Mouse (Mus musculus): ENCODE results near the gene Junb. TPM values are rescaled to one million over a fixed set of nuclear protein-coding genes. Genes with fewer than 3 reads are reported as not detected.

Gene Junb
- polyA plus RNA-seq, 1 experiment = 19.0 TPM

- TF ChIP-seq EP300 (IDR thresholded peaks at IDR 0.05; ENCODE audit: insufficient read depth, low read depth, low read length) (no peak), CTCF (IDR thresholded peaks at IDR 0.05; ENCODE audit: low read depth, low read length) (no peak)
- H3K27me3 ChIP-seq (ENCODE audit: control insufficient read depth, insufficient read depth, low read length, poor library complexity, severe bottlenecking) = no peaks in the 10 kb centered on the region
- peaks cover 19% of the 10 kb centered on the region for H3K36me3 ChIP-seq (ENCODE audit: control insufficient read depth, insufficient read depth, low read length, poor library complexity, severe bottlenecking)
- peak overlapping the region; percentile 5 for H3K27ac ChIP-seq (ENCODE audit: insufficient read depth, low read length)
- H3K4me1 ChIP-seq (ENCODE audit: control insufficient read depth, insufficient read depth, low read length) = peaks cover 4% of the 10 kb centered on the region
- H3K9me3 ChIP-seq (replicated peaks; ENCODE audit: control insufficient read depth, insufficient read depth, low read length, poor library complexity, severe bottlenecking) = no peaks in the 10 kb centered on the region
- no peak overlapping the region; the same call in 1 of the 2 replicates for H3K9ac ChIP-seq (ENCODE audit: low read depth, poor library complexity, severe bottlenecking)
- 0 out of 2 replicates have a peak overlapping the region, but pooled peaks have one; percentile 0 for H3K4me3 ChIP-seq (ENCODE audit: low read depth, low read length)
These were observed 10.8 kb downstream of the Junb start for GRCm38 (mm10) chr8:84967532-84968304.

GRCm38 (mm10) chr8:84966603-84967002 lies 11.9 kb downstream of the Junb start:
- peak overlapping the region; percentile 90 for H3K27ac ChIP-seq (ENCODE audit: insufficient read depth, low read length)
- H3K4me3 ChIP-seq (ENCODE audit: low read depth, low read length) = peak overlapping the region; percentile 18
- H3K27me3 ChIP-seq (ENCODE audit: control insufficient read depth, insufficient read depth, low read length, poor library complexity, severe bottlenecking) = no peaks in the 10 kb centered on the region
- peak overlapping the region; percentile 45 for H3K9ac ChIP-seq (ENCODE audit: low read depth, poor library complexity, severe bottlenecking)
- peaks cover 24% of the 10 kb centered on the region for H3K36me3 ChIP-seq (ENCODE audit: control insufficient read depth, insufficient read depth, low read length, poor library complexity, severe bottlenecking)
- no peaks in the 10 kb centered on the region for H3K9me3 ChIP-seq (replicated peaks; ENCODE audit: control insufficient read depth, insufficient read depth, low read length, poor library complexity, severe bottlenecking)
- TF ChIP-seq CTCF (IDR thresholded peaks at IDR 0.05; ENCODE audit: low read depth, low read length) (no peak), EP300 (IDR thresholded peaks at IDR 0.05; ENCODE audit: insufficient read depth, low read depth, low read length) (no peak), POLR2A (IDR thresholded peaks at IDR 0.05; ENCODE audit: insufficient read depth, low read length) (no peak)
- H3K4me1 ChIP-seq (ENCODE audit: control insufficient read depth, insufficient read depth, low read length) = peaks cover 4% of the 10 kb centered on the region

- H3K4me1 ChIP-seq (ENCODE audit: control insufficient read depth, insufficient read depth, low read length) = peaks cover 4% of the 10 kb centered on the region
These were observed 12.7 kb downstream of the Junb start for GRCm38 (mm10) chr8:84965731-84966291.

GRCm38 (mm10) chr8:84963952-84964351 lies 14.6 kb downstream of the Junb start:
- H3K4me1 ChIP-seq (ENCODE audit: control insufficient read depth, insufficient read depth, low read length) = peaks cover 4% of the 10 kb centered on the region
- H3K9ac ChIP-seq (ENCODE audit: low read depth, poor library complexity, severe bottlenecking) = no peak overlapping the region
- TF ChIP-seq EP300 (IDR thresholded peaks at IDR 0.05; ENCODE audit: insufficient read depth, low read depth, low read length) = no peak
- no peak for TF ChIP-seq POLR2A (IDR thresholded peaks at IDR 0.05; ENCODE audit: insufficient read depth, low read length)
- TF ChIP-seq CTCF (IDR thresholded peaks at IDR 0.05; ENCODE audit: low read depth, low read length) = no peak
- H3K27ac ChIP-seq (ENCODE audit: insufficient read depth, low read length) = no peak overlapping the region
- no peaks in the 10 kb centered on the region for H3K27me3 ChIP-seq (ENCODE audit: control insufficient read depth, insufficient read depth, low read length, poor library complexity, severe bottlenecking)
- no peaks in the 10 kb centered on the region for H3K9me3 ChIP-seq (replicated peaks; ENCODE audit: control insufficient read depth, insufficient read depth, low read length, poor library complexity, severe bottlenecking)
- peaks cover 32% of the 10 kb centered on the region for H3K36me3 ChIP-seq (ENCODE audit: control insufficient read depth, insufficient read depth, low read length, poor library complexity, severe bottlenecking)
- H3K4me3 ChIP-seq (ENCODE audit: low read depth, low read length) = no peak overlapping the region

More at GRCm38 (mm10) chr8:84965731-84966291, 12.7 kb downstream of the Junb start:
- no peaks in the 10 kb centered on the region for H3K9me3 ChIP-seq (replicated peaks; ENCODE audit: control insufficient read depth, insufficient read depth, low read length, poor library complexity, severe bottlenecking)
- H3K27me3 ChIP-seq (ENCODE audit: control insufficient read depth, insufficient read depth, low read length, poor library complexity, severe bottlenecking) = no peaks in the 10 kb centered on the region
- H3K9ac ChIP-seq (ENCODE audit: low read depth, poor library complexity, severe bottlenecking) = peak overlapping the region; percentile 80
- peaks cover 24% of the 10 kb centered on the region for H3K36me3 ChIP-seq (ENCODE audit: control insufficient read depth, insufficient read depth, low read length, poor library complexity, severe bottlenecking)
- H3K27ac ChIP-seq (ENCODE audit: insufficient read depth, low read length) = peak overlapping the region; percentile 63
- H3K4me3 ChIP-seq (ENCODE audit: low read depth, low read length) = peak overlapping the region; percentile 90
- TF ChIP-seq POLR2A (IDR thresholded peaks at IDR 0.05; ENCODE audit: insufficient read depth, low read length) (peak; percentile 86), EP300 (IDR thresholded peaks at IDR 0.05; ENCODE audit: insufficient read depth, low read depth, low read length) (no peak)

- Histone ChIP-seq H3K4me1 (ENCODE audit: control insufficient read depth, insufficient read depth, low read length) (no peaks in the 10 kb centered on the region), H3K4me3 (ENCODE audit: low read depth, low read length) (no peak overlapping the region), H3K36me3 (ENCODE audit: control insufficient read depth, insufficient read depth, low read length, poor library complexity, severe bottlenecking) (peaks cover 45% of the 10 kb centered on the region), H3K9me3 (replicated peaks; ENCODE audit: control insufficient read depth, insufficient read depth, low read length, poor library complexity, severe bottlenecking) (no peaks in the 10 kb centered on the region), H3K9ac (ENCODE audit: low read depth, poor library complexity, severe bottlenecking) (no peak overlapping the region), H3K27ac (ENCODE audit: insufficient read depth, low read length) (no peak overlapping the region), H3K27me3 (ENCODE audit: control insufficient read depth, insufficient read depth, low read length, poor library complexity, severe bottlenecking) (no peaks in the 10 kb centered on the region)
- TF ChIP-seq CTCF (IDR thresholded peaks at IDR 0.05; ENCODE audit: low read depth, low read length) (no peak), POLR2A (IDR thresholded peaks at IDR 0.05; ENCODE audit: insufficient read depth, low read length) (no peak), EP300 (IDR thresholded peaks at IDR 0.05; ENCODE audit: insufficient read depth, low read depth, low read length) (no peak)
These were observed 18.7 kb downstream of the Junb start for GRCm38 (mm10) chr8:84959811-84960210.

GRCm38 (mm10) chr8:84956768-84957167 lies 21.8 kb downstream of the Junb start:
- Histone ChIP-seq H3K9me3 (replicated peaks; ENCODE audit: control insufficient read depth, insufficient read depth, low read length, poor library complexity, severe bottlenecking) (no peaks in the 10 kb centered on the region), H3K9ac (ENCODE audit: low read depth, poor library complexity, severe bottlenecking) (no peak overlapping the region), H3K36me3 (ENCODE audit: control insufficient read depth, insufficient read depth, low read length, poor library complexity, severe bottlenecking) (peaks cover 34% of the 10 kb centered on the region), H3K27me3 (ENCODE audit: control insufficient read depth, insufficient read depth, low read length, poor library complexity, severe bottlenecking) (no peaks in the 10 kb centered on the region), H3K4me3 (ENCODE audit: low read depth, low read length) (no peak overlapping the region), H3K27ac (ENCODE audit: insufficient read depth, low read length) (no peak overlapping the region), H3K4me1 (ENCODE audit: control insufficient read depth, insufficient read depth, low read length) (no peaks in the 10 kb centered on the region)
- TF ChIP-seq CTCF (IDR thresholded peaks at IDR 0.05; ENCODE audit: low read depth, low read length) (peak; percentile 77), EP300 (IDR thresholded peaks at IDR 0.05; ENCODE audit: insufficient read depth, low read depth, low read length) (no peak)

All from ES-Bruce4 (cell line).